Mouse (Mus musculus): ENCODE results near the gene Syce3. TPM values are rescaled to one million over a fixed set of nuclear protein-coding genes. Genes with fewer than 3 reads are reported as not detected.

The Syce3 gene
- total RNA-seq, 1 experiment from 2014 or later: not detected

GRCm38 (mm10) chr15:89428136-89428790 lies 18.0 kb upstream of the Syce3 start:
- no peak for ATAC-seq (replicated peaks in 1 of 2; ENCODE audit: insufficient read depth in 1 of 2, low FRiP score in 2 of 2, low TSS enrichment in 1 of 2, low read depth in 1 of 2, poor library complexity in 2 of 2, severe bottlenecking in 2 of 2)

DNA sequence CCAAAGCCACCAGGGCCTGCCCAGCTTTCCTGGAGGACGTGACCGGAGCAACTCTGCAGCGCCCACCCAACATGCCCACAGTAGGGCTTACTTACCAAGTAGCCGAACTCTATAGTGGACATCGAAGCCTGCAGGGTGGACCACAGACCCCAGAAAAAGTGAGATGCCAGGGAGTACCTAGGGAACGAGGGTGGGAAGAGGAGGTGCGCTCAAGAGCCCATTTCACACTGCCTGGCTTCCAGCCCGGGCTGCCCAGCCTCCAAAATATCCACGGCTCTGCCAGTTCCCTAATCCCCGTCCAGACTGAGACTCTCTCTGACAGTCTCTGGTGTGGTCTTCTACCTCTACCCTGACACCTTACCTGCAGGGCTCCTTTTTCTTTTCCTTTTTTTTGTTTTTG lies 16.4 kb upstream of the Syce3 start:
- no peak for ATAC-seq (replicated peaks in 1 of 2; ENCODE audit: insufficient read depth in 1 of 2, low FRiP score in 2 of 2, low TSS enrichment in 1 of 2, low read depth in 1 of 2, poor library complexity in 2 of 2, severe bottlenecking in 2 of 2)

- no peak for ATAC-seq (replicated peaks in 1 of 2; ENCODE audit: insufficient read depth in 1 of 2, low FRiP score in 2 of 2, low TSS enrichment in 1 of 2, low read depth in 1 of 2, poor library complexity in 2 of 2, severe bottlenecking in 2 of 2)
Observed at GRCm38 (mm10) chr15:89425711-89426121, 15.4 kb upstream of the Syce3 start, which contains the start of gene Cpt1b. Cpt1b (minus strand) TSS chr15:89425863.

DNA sequence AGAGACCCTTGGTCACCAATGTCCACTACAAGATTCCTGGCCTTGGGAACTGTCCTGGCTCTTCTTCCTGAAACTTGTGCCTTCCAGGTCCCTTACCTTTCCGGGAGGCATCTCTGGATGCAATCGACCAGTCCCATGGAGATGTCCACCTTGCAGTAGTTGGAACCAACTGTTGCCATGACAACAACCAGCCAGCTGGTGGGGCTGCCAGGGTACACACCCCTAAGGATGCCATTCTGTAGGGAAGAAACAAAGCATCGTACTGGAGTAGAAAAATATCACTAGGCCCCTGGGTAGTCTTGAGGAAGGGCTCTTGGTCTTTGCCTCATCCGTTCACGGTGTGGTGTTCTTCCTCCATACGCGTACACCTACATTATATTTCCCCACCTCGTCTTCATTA lies 14.3 kb upstream of the Syce3 start:
- ATAC-seq (replicated peaks in 1 of 2; ENCODE audit: insufficient read depth in 1 of 2, low FRiP score in 2 of 2, low TSS enrichment in 1 of 2, low read depth in 1 of 2, poor library complexity in 2 of 2, severe bottlenecking in 2 of 2): no peak

- ATAC-seq (replicated peaks in 1 of 2; ENCODE audit: insufficient read depth in 1 of 2, low FRiP score in 2 of 2, low TSS enrichment in 1 of 2, low read depth in 1 of 2, poor library complexity in 2 of 2, severe bottlenecking in 2 of 2): no peak
Observed at GRCm38 (mm10) chr15:89421938-89422337, 11.6 kb upstream of the Syce3 start.

- ATAC-seq (replicated peaks in 1 of 2; ENCODE audit: insufficient read depth in 1 of 2, low FRiP score in 2 of 2, low TSS enrichment in 1 of 2, low read depth in 1 of 2, poor library complexity in 2 of 2, severe bottlenecking in 2 of 2): no peak
Observed at GRCm38 (mm10) chr15:89415282-89415681, 5.0 kb upstream of the Syce3 start.

GRCm38 (mm10) chr15:89406691-89407090 lies 3.6 kb downstream of the Syce3 start:
- no peak for ATAC-seq (replicated peaks in 1 of 2; ENCODE audit: insufficient read depth in 1 of 2, low FRiP score in 2 of 2, low TSS enrichment in 1 of 2, low read depth in 1 of 2, poor library complexity in 2 of 2, severe bottlenecking in 2 of 2)

GRCm38 (mm10) chr15:89404831-89405623 lies 5.3 kb downstream of the Syce3 start:
- no peak for ATAC-seq (replicated peaks in 1 of 2; ENCODE audit: insufficient read depth in 1 of 2, low FRiP score in 2 of 2, low TSS enrichment in 1 of 2, low read depth in 1 of 2, poor library complexity in 2 of 2, severe bottlenecking in 2 of 2)

DNA sequence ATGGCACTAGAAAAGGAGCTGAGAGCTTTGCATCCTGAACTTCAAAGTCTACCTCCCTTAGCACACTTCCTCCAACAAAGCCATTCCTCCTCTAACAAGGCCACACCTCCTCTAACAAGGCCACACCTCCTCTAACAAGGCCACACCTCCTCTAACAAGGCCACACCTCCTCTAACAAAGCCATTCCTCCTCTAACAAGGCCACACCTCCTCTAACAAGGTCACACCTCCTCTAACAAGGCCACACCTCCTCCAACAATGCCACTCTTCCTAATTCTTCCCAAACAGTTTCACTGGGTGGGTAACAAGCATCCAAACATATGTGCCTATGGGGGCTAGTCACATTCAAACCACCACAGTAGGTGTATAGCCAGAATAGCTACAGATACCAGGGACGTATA lies 7.8 kb downstream of the Syce3 start:
- ATAC-seq (replicated peaks in 1 of 2; ENCODE audit: insufficient read depth in 1 of 2, low FRiP score in 2 of 2, low TSS enrichment in 1 of 2, low read depth in 1 of 2, poor library complexity in 2 of 2, severe bottlenecking in 2 of 2): no peak

GRCm38 (mm10) chr15:89399716-89400115 lies 10.6 kb downstream of the Syce3 start:
- ATAC-seq (replicated peaks in 1 of 2; ENCODE audit: insufficient read depth in 1 of 2, low FRiP score in 2 of 2, low TSS enrichment in 1 of 2, low read depth in 1 of 2, poor library complexity in 2 of 2, severe bottlenecking in 2 of 2): no peak

DNA sequence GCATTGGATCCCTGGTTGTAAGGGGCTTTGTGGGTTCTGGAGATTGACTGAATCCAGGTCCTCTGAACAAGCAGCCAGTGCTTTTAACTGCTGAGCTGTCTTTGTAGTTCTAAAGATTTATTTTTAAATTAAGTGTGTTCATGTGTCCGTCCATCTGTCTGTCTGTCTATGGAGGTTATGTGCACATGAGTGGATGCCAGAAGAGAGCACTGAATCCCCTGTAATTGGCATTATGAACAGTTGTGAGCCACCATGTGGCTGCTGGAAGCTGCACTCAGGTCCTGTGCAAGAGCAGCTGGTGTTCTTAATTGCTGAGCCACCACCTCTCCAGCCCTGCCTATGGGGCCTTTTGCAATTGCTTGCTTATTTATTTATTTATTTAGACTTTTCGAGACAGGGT lies 12.2 kb downstream of the Syce3 start:
- no peak for ATAC-seq (replicated peaks in 1 of 2; ENCODE audit: insufficient read depth in 1 of 2, low FRiP score in 2 of 2, low TSS enrichment in 1 of 2, low read depth in 1 of 2, poor library complexity in 2 of 2, severe bottlenecking in 2 of 2)

DNA sequence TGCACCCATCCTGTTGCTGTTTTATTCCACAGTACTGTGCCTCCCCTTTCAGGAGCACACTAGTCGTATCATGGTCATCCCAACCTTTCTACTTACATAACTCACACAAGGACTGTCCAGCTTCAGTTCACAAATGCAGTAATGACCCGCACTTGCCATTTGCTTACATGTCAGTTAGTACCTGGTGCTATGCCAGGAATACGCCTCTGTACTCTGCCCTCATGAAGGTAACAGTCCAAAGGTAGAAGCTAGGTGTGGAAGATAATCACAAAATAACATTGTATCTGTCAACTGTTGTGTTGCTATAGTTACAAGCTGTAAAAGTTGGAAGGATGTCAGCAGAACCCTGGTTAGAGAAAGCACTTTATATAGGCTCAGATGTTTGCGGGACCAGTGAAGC lies 13.4 kb downstream of the Syce3 start:
- no peak for ATAC-seq (replicated peaks in 1 of 2; ENCODE audit: insufficient read depth in 1 of 2, low FRiP score in 2 of 2, low TSS enrichment in 1 of 2, low read depth in 1 of 2, poor library complexity in 2 of 2, severe bottlenecking in 2 of 2)

GRCm38 (mm10) chr15:89390081-89390480 lies 20.2 kb downstream of the Syce3 start:
- ATAC-seq (replicated peaks in 1 of 2; ENCODE audit: insufficient read depth in 1 of 2, low FRiP score in 2 of 2, low TSS enrichment in 1 of 2, low read depth in 1 of 2, poor library complexity in 2 of 2, severe bottlenecking in 2 of 2): no peak

- ATAC-seq (replicated peaks in 1 of 2; ENCODE audit: insufficient read depth in 1 of 2, low FRiP score in 2 of 2, low TSS enrichment in 1 of 2, low read depth in 1 of 2, poor library complexity in 2 of 2, severe bottlenecking in 2 of 2): peak; percentile 57 to 74
Observed at GRCm38 (mm10) chr15:89387127-89387526, 23.2 kb downstream of the Syce3 start.

- no peak for ATAC-seq (replicated peaks in 1 of 2; ENCODE audit: insufficient read depth in 1 of 2, low FRiP score in 2 of 2, low TSS enrichment in 1 of 2, low read depth in 1 of 2, poor library complexity in 2 of 2, severe bottlenecking in 2 of 2)
Observed at GRCm38 (mm10) chr15:89384617-89385016, 25.7 kb downstream of the Syce3 start, which contains the start of gene Klhdc7b. Klhdc7b (plus strand) TSS chr15:89384917.

DNA sequence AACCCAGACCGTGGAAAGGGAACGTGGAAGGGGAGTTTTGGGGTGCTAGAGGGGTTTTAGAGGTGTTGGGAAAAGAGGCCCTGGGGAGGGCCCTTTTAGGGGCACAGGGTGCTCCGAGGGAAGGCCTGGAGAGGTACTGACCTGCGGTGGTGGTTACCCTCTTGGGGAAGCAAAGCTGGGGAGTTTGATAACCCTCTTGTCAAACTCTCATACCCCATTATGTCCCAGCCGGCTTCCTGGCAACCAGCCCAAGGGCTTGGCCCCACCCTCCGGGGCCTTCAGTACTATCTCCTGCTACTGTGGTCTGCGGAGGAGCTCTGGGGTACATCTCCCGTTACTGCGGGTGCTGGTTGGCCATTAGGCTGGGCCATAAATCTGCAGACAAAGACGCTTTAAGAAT lies 30.9 kb downstream of the Syce3 start:
- ATAC-seq (replicated peaks in 1 of 2; ENCODE audit: insufficient read depth in 1 of 2, low FRiP score in 2 of 2, low TSS enrichment in 1 of 2, low read depth in 1 of 2, poor library complexity in 2 of 2, severe bottlenecking in 2 of 2): peak in 1 of 2 experiments; percentile 41; a peak in 2 of 4 replicates

GRCm38 (mm10) chr15:89378831-89379401 lies 31.4 kb downstream of the Syce3 start, which contains the start of gene Odf3b:
Odf3b (minus strand) TSS chr15:89379282.
- ATAC-seq (replicated peaks in 1 of 2; ENCODE audit: insufficient read depth in 1 of 2, low FRiP score in 2 of 2, low TSS enrichment in 1 of 2, low read depth in 1 of 2, poor library complexity in 2 of 2, severe bottlenecking in 2 of 2): peak; percentile 61 to 74

Measured in hematopoietic stem cell, adult 5-6 weeks (primary cell).